Mouse (Mus musculus): ENCODE data around the gene Prap1.

- TF ChIP-seq GATA1 (IDR thresholded peaks at IDR 0.05; ENCODE audit: borderline replicate concordance, low read length) (no peak), FLI1 (IDR thresholded peaks at IDR 0.05; ENCODE audit: low read length) (no peak)
These were observed 51.4 kb downstream of the Prap1 start for GRCm38 (mm10) chr7:140144550-140144949.
